Mouse (Mus musculus) leukemia stem cell, adult 10-12 weeks (primary cell): ENCODE results near the gene Hdac11. TPM values are rescaled to one million over a fixed set of nuclear protein-coding genes. Genes with fewer than 3 reads are reported as not detected.

Experiments used
- polyA plus RNA-seq: library from polyadenylated mRNA; stranded (reverse); fragments of >175 nt; gene quantifications from 2 replicates; pipeline ENCODE4 v1.2.3, GENCODE M21; 2012; ENCODE audit warnings: low replicate concordance

Hdac11 gene
- 2.9 and 4.4 TPM in 2 replicates for polyA plus RNA-seq

GRCm38 (mm10) chr6:91156554-91157236 is at the start of gene Hdac11:
Gene Hdac11 (plus strand): TSS chr6:91156665.

GRCm38 (mm10) chr6:91116244-91117145 is 40.0 kb upstream of the Hdac11 start, which contains the start of gene Nup210:
Gene Nup210 (minus strand): TSS chr6:91116829.

GRCm38 (mm10) chr6:91212155-91212554 is 55.7 kb downstream of the Hdac11 start, which contains the start of gene Fbln2:
Gene Fbln2 (plus strand): TSS chr6:91212455.

Other genes starting within 250 kb of the Hdac11 start
- gene Iqsec1, start 168.0 kb upstream of the Hdac11 start, polyA plus RNA-seq, result 158 and 166 TPM in 2 replicates
- 26.3 and 202 TPM in 2 replicates for gene Nup210, start 39.8 kb upstream of the Hdac11 start, polyA plus RNA-seq
- gene Fbln2, start 55.8 kb downstream of the Hdac11 start, polyA plus RNA-seq, result 0.03 and 1.3 TPM in 2 replicates